Mouse (Mus musculus) embryonic facial prominence, embryonic 13.5 days (tissue): ENCODE measurements at regions not wholly inside any gene's neighbourhood (a gene's known extent, or its start where the extent isn't known, plus 50 kb on each side); places are given as distances from the start of the nearest gene placed in this dataset.

Experiments used
- ATAC-seq: fragments of 200-750 bp; cut with Nextera tagmentation; 2 replicates; pipeline ENCODE4 v1.8.0; 2017; ENCODE audit warnings: low read depth; ENCODE audit not compliant: insufficient number of reproducible peaks, insufficient read depth, low FRiP score, low TSS enrichment
- H3K27ac ChIP-seq: fragments of 300-500 bp; sonication (generic); 2 replicates; pipeline ENCODE4 v1.5.1; 2015; ENCODE audit warnings: moderate library complexity, mild to moderate bottlenecking, inconsistent platforms
- H3K27me3 ChIP-seq: fragments of 300-500 bp; sonication (generic); 2 replicates; pipeline ENCODE4 v1.6.1; 2015; ENCODE audit warnings: mild to moderate bottlenecking, inconsistent platforms
- H3K36me3 ChIP-seq: fragments of 300-500 bp; sonication (generic); 2 replicates; pipeline ENCODE4 v1.6.1; 2015; ENCODE audit warnings: mild to moderate bottlenecking, inconsistent platforms
- H3K4me1 ChIP-seq: fragments of 300-500 bp; sonication (generic); 2 replicates; pipeline ENCODE4 v1.6.1; 2015; ENCODE audit warnings: inconsistent platforms
- H3K4me2 ChIP-seq: fragments of 300-500 bp; sonication (generic); 2 replicates; pipeline ENCODE4 v1.6.1; 2015; ENCODE audit warnings: moderate library complexity, mild to moderate bottlenecking, inconsistent platforms
- H3K4me3 ChIP-seq: fragments of 300-500 bp; sonication (generic); 2 replicates; pipeline ENCODE4 v1.5.1; 2015; ENCODE audit warnings: mild to moderate bottlenecking, inconsistent platforms
- H3K9ac ChIP-seq: fragments of 300-500 bp; sonication (generic); 2 replicates; pipeline ENCODE4 v1.6.1; 2015; ENCODE audit warnings: mild to moderate bottlenecking, inconsistent platforms
- H3K9me3 ChIP-seq: fragments of 300-500 bp; sonication (generic); 2 replicates; pipeline ENCODE4 v1.6.1; 2016; ENCODE audit warnings: inconsistent platforms
- WGBS: fragments of 180-500 bp; shearing (Covaris S2); methylation state at CpG from one replicate; pipeline ENCODE4 v1.1.7; 2015; ENCODE audit warnings: mixed read lengths; 5-methylcytosine and 5-hydroxymethylcytosine counted together

GRCm38 (mm10) chr12:26184701-26185460 lies 230.2 kb downstream of the Rnf144a start:
- H3K9ac ChIP-seq: no peak overlapping the region
- ATAC-seq: no peak
- no peak overlapping the region for H3K27ac ChIP-seq
- H3K36me3 ChIP-seq: no peaks in the 10 kb centered on the region
- no peaks in the 10 kb centered on the region for H3K9me3 ChIP-seq
- 91% methylated on average over 5 of the region's 5 CpGs for WGBS
- no peaks in the 10 kb centered on the region for H3K27me3 ChIP-seq
- H3K4me1 ChIP-seq: no peaks in the 10 kb centered on the region
- H3K4me2 ChIP-seq: no peak overlapping the region
- no peak overlapping the region for H3K4me3 ChIP-seq

GRCm38 (mm10) chr12:26183021-26183420 lies 232.0 kb downstream of the Rnf144a start:
- H3K9ac ChIP-seq: no peak overlapping the region
- H3K4me3 ChIP-seq: no peak overlapping the region
- no peaks in the 10 kb centered on the region for H3K4me1 ChIP-seq
- no peaks in the 10 kb centered on the region for H3K9me3 ChIP-seq
- no peaks in the 10 kb centered on the region for H3K27me3 ChIP-seq
- no peak overlapping the region for H3K27ac ChIP-seq
- H3K36me3 ChIP-seq: no peaks in the 10 kb centered on the region
- H3K4me2 ChIP-seq: no peak overlapping the region
- 86% methylated on average over 2 of the region's 2 CpGs for WGBS
- ATAC-seq: no peak

GRCm38 (mm10) chr12:26180846-26181245 lies 234.2 kb downstream of the Rnf144a start:
- 84% methylated on average over 7 of the region's 7 CpGs for WGBS
- no peak overlapping the region for H3K4me2 ChIP-seq
- H3K4me1 ChIP-seq: 0 out of 2 replicates have a peak, but pooled peaks cover 4% of the 10 kb centered on the region
- no peak for ATAC-seq
- H3K36me3 ChIP-seq: no peaks in the 10 kb centered on the region
- H3K9ac ChIP-seq: no peak overlapping the region
- no peak overlapping the region for H3K4me3 ChIP-seq
- no peaks in the 10 kb centered on the region for H3K9me3 ChIP-seq
- H3K27me3 ChIP-seq: no peaks in the 10 kb centered on the region
- no peak overlapping the region for H3K27ac ChIP-seq

- ATAC-seq: no peak
- 33% methylated on average over 10 of the region's 10 CpGs for WGBS
Measured at GRCm38 (mm10) chr12:26176231-26176662, 238.8 kb downstream of the Rnf144a start.

GRCm38 (mm10) chr12:26163416-26163815 lies 251.6 kb downstream of the Rnf144a start:
- no peak for ATAC-seq
- 53% methylated on average over 3 of the region's 3 CpGs for WGBS
- H3K36me3 ChIP-seq: no peaks in the 10 kb centered on the region
- no peaks in the 10 kb centered on the region for H3K27me3 ChIP-seq
- H3K9me3 ChIP-seq: no peaks in the 10 kb centered on the region
- no peaks in the 10 kb centered on the region for H3K4me1 ChIP-seq
- H3K27ac ChIP-seq: no peak overlapping the region; the same call in 1 of the 2 replicates
- no peak overlapping the region for H3K4me3 ChIP-seq
- no peak overlapping the region for H3K4me2 ChIP-seq
- H3K9ac ChIP-seq: no peak overlapping the region

More at GRCm38 (mm10) chr12:26176231-26176662, 238.8 kb downstream of the Rnf144a start:
- H3K27ac ChIP-seq: no peak overlapping the region
- H3K9me3 ChIP-seq: no peaks in the 10 kb centered on the region
- H3K4me1 ChIP-seq: 0 out of 2 replicates have a peak, but pooled peaks cover 4% of the 10 kb centered on the region
- H3K4me2 ChIP-seq: no peak overlapping the region; the same call in 1 of the 2 replicates
- no peaks in the 10 kb centered on the region for H3K27me3 ChIP-seq
- H3K4me3 ChIP-seq: no peak overlapping the region
- no peaks in the 10 kb centered on the region for H3K36me3 ChIP-seq
- no peak overlapping the region for H3K9ac ChIP-seq

GRCm38 (mm10) chr12:26160861-26161615 lies 254.0 kb downstream of the Rnf144a start:
- no peak overlapping the region for H3K9ac ChIP-seq
- H3K4me2 ChIP-seq: no peak overlapping the region
- H3K27me3 ChIP-seq: no peaks in the 10 kb centered on the region
- H3K36me3 ChIP-seq: no peaks in the 10 kb centered on the region
- no peaks in the 10 kb centered on the region for H3K4me1 ChIP-seq
- H3K27ac ChIP-seq: no peak overlapping the region
- 88% methylated on average over 11 of the region's 11 CpGs for WGBS
- no peak overlapping the region for H3K4me3 ChIP-seq
- H3K9me3 ChIP-seq: no peaks in the 10 kb centered on the region
- ATAC-seq: no peak

- Histone ChIP-seq H3K27ac (no peak overlapping the region), H3K4me1 (no peaks in the 10 kb centered on the region), H3K9me3 (no peaks in the 10 kb centered on the region), H3K4me2 (no peak overlapping the region), H3K4me3 (no peak overlapping the region), H3K9ac (no peak overlapping the region), H3K27me3 (no peaks in the 10 kb centered on the region), H3K36me3 (no peaks in the 10 kb centered on the region)
- 55% methylated on average over 8 of the region's 8 CpGs for WGBS
- no peak for ATAC-seq
Measured at GRCm38 (mm10) chr12:26152992-26153391, 262.1 kb downstream of the Rnf144a start.

GRCm38 (mm10) chr12:26146336-26146735 lies 268.7 kb downstream of the Rnf144a start:
- 59% methylated on average over 3 of the region's 3 CpGs for WGBS
- Histone ChIP-seq H3K4me3 (no peak overlapping the region), H3K4me2 (no peak overlapping the region)

GRCm38 (mm10) chr12:26145085-26145714 lies 269.9 kb downstream of the Rnf144a start:
- H3K9me3 ChIP-seq: no peaks in the 10 kb centered on the region
- peaks cover 3% of the 10 kb centered on the region; the same call in 1 of the 2 replicates for H3K4me1 ChIP-seq
- H3K4me2 ChIP-seq: no peak overlapping the region
- no peak overlapping the region for H3K9ac ChIP-seq
- 35% methylated on average over 6 of the region's 6 CpGs for WGBS
- no peaks in the 10 kb centered on the region for H3K27me3 ChIP-seq
- no peak for ATAC-seq
- no peak overlapping the region for H3K27ac ChIP-seq
- H3K36me3 ChIP-seq: no peaks in the 10 kb centered on the region
- no peak overlapping the region for H3K4me3 ChIP-seq

More at GRCm38 (mm10) chr12:26146336-26146735, 268.7 kb downstream of the Rnf144a start:
- Histone ChIP-seq H3K9ac (no peak overlapping the region), H3K4me1 (peaks cover 3% of the 10 kb centered on the region; the same call in 1 of the 2 replicates), H3K27me3 (no peaks in the 10 kb centered on the region), H3K27ac (no peak overlapping the region), H3K36me3 (no peaks in the 10 kb centered on the region), H3K9me3 (no peaks in the 10 kb centered on the region)
- no peak for ATAC-seq

GRCm38 (mm10) chr12:26144616-26145015 lies 270.4 kb downstream of the Rnf144a start:
- 45% methylated on average over 3 of the region's 3 CpGs for WGBS
- Histone ChIP-seq H3K27ac (no peak overlapping the region), H3K9ac (no peak overlapping the region), H3K27me3 (no peaks in the 10 kb centered on the region), H3K36me3 (no peaks in the 10 kb centered on the region), H3K4me3 (no peak overlapping the region), H3K9me3 (no peaks in the 10 kb centered on the region), H3K4me2 (no peak overlapping the region), H3K4me1 (peaks cover 3% of the 10 kb centered on the region; the same call in 1 of the 2 replicates)
- no peak for ATAC-seq

GRCm38 (mm10) chr12:26143411-26143810 lies 271.6 kb downstream of the Rnf144a start:
- Histone ChIP-seq H3K4me3 (no peak overlapping the region), H3K4me1 (peaks cover 3% of the 10 kb centered on the region; the same call in 1 of the 2 replicates), H3K36me3 (no peaks in the 10 kb centered on the region), H3K9me3 (no peaks in the 10 kb centered on the region), H3K27ac (no peak overlapping the region), H3K27me3 (no peaks in the 10 kb centered on the region), H3K9ac (no peak overlapping the region), H3K4me2 (no peak overlapping the region)
- 52% methylated on average over 6 of the region's 6 CpGs for WGBS
- no peak for ATAC-seq
